Mouse (Mus musculus) frontal cortex, adult 2 months (tissue): ENCODE measurements around the gene Tmem129. TPM values are rescaled to one million over a fixed set of nuclear protein-coding genes. Genes with fewer than 3 reads are reported as not detected.

Experiments
- DNase-seq, 2 experiments: peaks; one replicate each; pipeline ENCODE4 v3.0.0; 2022; ENCODE audit warnings: low spot score in 1 of 2; ENCODE audit errors: extremely low spot score in 1 of 2
- polyA plus RNA-seq: library from polyadenylated mRNA; depleted of rRNA; stranded (reverse); fragments of >200 nt; gene quantifications from 2 replicates; pipeline ENCODE4 v1.2.3, GENCODE M21; 2012

Gene Tmem129
- polyA plus RNA-seq, 1 experiment = 36.3 TPM

- no peak for DNase-seq
Measured at GRCm38 (mm10) chr5:33651541-33651920, 6.7 kb downstream of the Tmem129 start.

GRCm38 (mm10) chr5:33651017-33651416 is 7.2 kb downstream of the Tmem129 start:
- DNase-seq = no peak

GRCm38 (mm10) chr5:33640652-33641051 is 17.6 kb downstream of the Tmem129 start:
- peak in 1 of 2 experiments; percentile 75 for DNase-seq

- DNase-seq = no peak
Measured at GRCm38 (mm10) chr5:33638826-33639225, 19.4 kb downstream of the Tmem129 start.

GRCm38 (mm10) chr5:33637606-33638350 is 20.4 kb downstream of the Tmem129 start:
- DNase-seq = no peak

- no peak for DNase-seq
Measured at GRCm38 (mm10) chr5:33635361-33635760, 22.9 kb downstream of the Tmem129 start.

- DNase-seq = no peak
Measured at GRCm38 (mm10) chr5:33632526-33632925, 25.7 kb downstream of the Tmem129 start.

- DNase-seq = no peak
Measured at GRCm38 (mm10) chr5:33630615-33631014, 27.6 kb downstream of the Tmem129 start.

GRCm38 (mm10) chr5:33630061-33630460 is 28.2 kb downstream of the Tmem129 start:
- DNase-seq = peak in 1 of 2 experiments; percentile 36

- peak; percentile 98 to 100 for DNase-seq
Measured at GRCm38 (mm10) chr5:33629301-33629987, 28.8 kb downstream of the Tmem129 start, which contains the start of the genes Fam53a and Gm9903. Fam53a (minus strand) TSS chr5:33629635. Gm9903 (plus strand) TSS chr5:33629925.

- DNase-seq = peak in 1 of 2 experiments; percentile 51
Measured at GRCm38 (mm10) chr5:33628820-33629300, 29.4 kb downstream of the Tmem129 start.

- DNase-seq = no peak
Measured at GRCm38 (mm10) chr5:33627968-33628367, 30.2 kb downstream of the Tmem129 start.

- no peak for DNase-seq
Measured at GRCm38 (mm10) chr5:33623766-33624165, 34.5 kb downstream of the Tmem129 start.

- peak in 1 of 2 experiments; percentile 25 for DNase-seq
Measured at GRCm38 (mm10) chr5:33622671-33623070, 35.5 kb downstream of the Tmem129 start.

- DNase-seq = no peak
Measured at GRCm38 (mm10) chr5:33614391-33614790, 43.8 kb downstream of the Tmem129 start.

GRCm38 (mm10) chr5:33611795-33612194 is 46.4 kb downstream of the Tmem129 start:
- DNase-seq = no peak

- DNase-seq = no peak
Measured at GRCm38 (mm10) chr5:33609226-33609625, 49.0 kb downstream of the Tmem129 start.

- DNase-seq = no peak
Measured at GRCm38 (mm10) chr5:33607434-33607833, 50.8 kb downstream of the Tmem129 start.

- no peak for DNase-seq
Measured at GRCm38 (mm10) chr5:33606631-33607030, 51.6 kb downstream of the Tmem129 start.

GRCm38 (mm10) chr5:33605314-33605713 is 52.9 kb downstream of the Tmem129 start:
- DNase-seq = no peak
